Mouse (Mus musculus): ENCODE results near the gene Lalba. TPM values are rescaled to one million over a fixed set of nuclear protein-coding genes. Genes with fewer than 3 reads are reported as not detected.
"Not testable (repeated sequence)": the region's sequence is repeated elsewhere in the genome, so short reads cannot be mapped to it uniquely, and the experiment has no call there.

Gene Lalba
- polyA plus RNA-seq (2012; rRNA removed), result not detected in 2 replicates

DNA sequence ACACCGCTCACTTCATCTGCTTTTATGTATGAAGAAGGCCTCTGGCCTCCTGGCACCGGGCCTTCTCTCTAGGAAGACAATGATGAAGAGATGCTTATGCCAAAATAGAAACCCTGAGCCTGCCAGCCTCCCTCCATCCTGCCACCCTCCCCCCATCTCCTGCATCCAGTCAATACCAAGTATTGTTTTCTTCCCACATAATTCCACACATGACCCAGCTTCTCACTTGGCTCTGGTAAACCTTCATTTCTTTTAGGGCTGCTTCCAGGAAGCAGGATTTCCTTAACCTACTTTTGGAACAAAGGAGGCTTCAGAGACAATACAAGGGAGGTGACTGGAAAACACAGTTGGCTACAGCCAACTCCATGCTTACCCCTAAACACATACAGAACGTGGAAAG lies at the start of gene Lalba:
Gene Lalba (minus strand): TSS at position 21 of the 400 bp plus-strand sequence.
- TF ChIP-seq CTCF (IDR thresholded peaks at IDR 0.05; ENCODE audit: borderline replicate concordance, extremely low read depth, insufficient read depth, insufficient read length) (no peak), POLR2A (IDR thresholded peaks at IDR 0.05; ENCODE audit: borderline replicate concordance, extremely low read depth, insufficient read depth, insufficient read length, poor library complexity, severe bottlenecking) (no peak)
- no peak for DNase-seq (ENCODE audit: low read depth)

DNA sequence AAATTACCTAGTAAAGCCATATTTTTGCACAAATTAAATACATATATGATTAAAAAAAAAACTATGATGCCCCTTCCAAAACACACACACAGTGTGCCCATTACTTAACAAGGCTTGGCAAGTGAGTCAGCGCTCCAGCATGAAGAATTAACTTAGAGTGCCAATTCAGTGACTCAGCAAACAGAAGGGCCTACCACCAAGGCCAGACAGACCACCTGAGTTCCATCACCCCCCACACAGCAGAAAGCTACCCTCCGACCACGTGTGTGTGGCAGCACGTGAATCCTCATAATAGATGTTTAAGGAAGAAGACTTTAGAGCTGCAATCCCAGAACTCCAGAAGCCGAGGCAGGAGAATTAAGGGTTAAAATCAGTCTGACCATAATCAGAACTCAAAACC lies 49.8 kb upstream of the Lalba start:
- TF ChIP-seq CTCF (IDR thresholded peaks at IDR 0.05; ENCODE audit: borderline replicate concordance, extremely low read depth, insufficient read depth, insufficient read length) (no peak), POLR2A (IDR thresholded peaks at IDR 0.05; ENCODE audit: borderline replicate concordance, extremely low read depth, insufficient read depth, insufficient read length, poor library complexity, severe bottlenecking) (no peak)
- DNase-seq (ENCODE audit: low read depth), result peak; percentile 25

GRCm38 (mm10) chr15:98528066-98528563 lies 45.6 kb upstream of the Lalba start:
- DNase-seq (ENCODE audit: low read depth), result no peak
- no peak for TF ChIP-seq CTCF (IDR thresholded peaks at IDR 0.05; ENCODE audit: borderline replicate concordance, extremely low read depth, insufficient read depth, insufficient read length)
- no peak for TF ChIP-seq POLR2A (IDR thresholded peaks at IDR 0.05; ENCODE audit: borderline replicate concordance, extremely low read depth, insufficient read depth, insufficient read length, poor library complexity, severe bottlenecking)

- no peak for TF ChIP-seq CTCF (IDR thresholded peaks at IDR 0.05; ENCODE audit: borderline replicate concordance, extremely low read depth, insufficient read depth, insufficient read length)
- no peak for TF ChIP-seq POLR2A (IDR thresholded peaks at IDR 0.05; ENCODE audit: borderline replicate concordance, extremely low read depth, insufficient read depth, insufficient read length, poor library complexity, severe bottlenecking)
- DNase-seq (ENCODE audit: low read depth), result no peak
Measured at GRCm38 (mm10) chr15:98527056-98527771, 44.7 kb upstream of the Lalba start.

DNA sequence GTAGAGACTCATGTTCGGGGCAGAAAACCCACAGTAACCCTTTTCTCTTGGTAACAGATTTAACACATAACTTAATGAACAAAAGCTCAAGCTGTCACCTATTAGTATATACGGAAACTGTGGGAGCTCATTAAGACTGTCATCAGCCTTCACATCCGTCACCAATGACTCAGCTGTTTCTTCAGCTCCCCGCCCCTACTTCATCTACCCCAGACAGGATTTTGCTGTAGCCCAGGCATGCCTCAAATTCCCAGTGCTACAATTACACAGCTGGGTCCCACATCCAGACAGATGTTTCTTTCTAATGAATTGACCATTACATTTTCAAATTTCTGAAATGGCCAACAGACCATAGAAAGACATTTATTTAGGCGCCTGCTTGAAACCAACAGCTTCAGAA lies 43.5 kb upstream of the Lalba start:
- DNase-seq (ENCODE audit: low read depth), result peak; percentile 42
- no peak for TF ChIP-seq CTCF (IDR thresholded peaks at IDR 0.05; ENCODE audit: borderline replicate concordance, extremely low read depth, insufficient read depth, insufficient read length)
- TF ChIP-seq POLR2A (IDR thresholded peaks at IDR 0.05; ENCODE audit: borderline replicate concordance, extremely low read depth, insufficient read depth, insufficient read length, poor library complexity, severe bottlenecking), result no peak

DNA sequence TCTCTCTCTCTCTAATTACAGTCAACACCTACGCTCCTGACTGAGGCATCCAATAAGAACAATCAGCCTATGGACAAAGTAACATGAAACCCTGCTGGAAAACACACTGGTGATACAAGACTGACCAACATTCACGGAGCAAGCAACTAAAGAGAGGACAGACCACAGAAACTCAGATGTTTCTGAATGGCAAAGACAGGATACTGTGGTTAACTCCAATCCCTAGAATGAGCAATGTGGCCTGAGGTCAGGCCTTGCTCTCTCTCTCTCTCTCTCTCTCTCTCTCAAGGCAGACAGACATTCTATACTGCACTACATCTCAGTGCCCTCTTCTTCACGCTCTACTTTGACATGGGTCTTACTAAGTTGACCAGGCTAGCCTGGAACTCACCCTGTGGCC lies 38.7 kb upstream of the Lalba start:
- no peak for DNase-seq (ENCODE audit: low read depth)
- TF ChIP-seq CTCF (IDR thresholded peaks at IDR 0.05; ENCODE audit: borderline replicate concordance, extremely low read depth, insufficient read depth, insufficient read length), result no peak
- no peak for TF ChIP-seq POLR2A (IDR thresholded peaks at IDR 0.05; ENCODE audit: borderline replicate concordance, extremely low read depth, insufficient read depth, insufficient read length, poor library complexity, severe bottlenecking)

GRCm38 (mm10) chr15:98517380-98518355 lies 35.1 kb upstream of the Lalba start:
- TF ChIP-seq CTCF (IDR thresholded peaks at IDR 0.05; ENCODE audit: borderline replicate concordance, extremely low read depth, insufficient read depth, insufficient read length), result peak; percentile 92
- TF ChIP-seq POLR2A (IDR thresholded peaks at IDR 0.05; ENCODE audit: borderline replicate concordance, extremely low read depth, insufficient read depth, insufficient read length, poor library complexity, severe bottlenecking), result no peak
- peak; percentile 43 for DNase-seq (ENCODE audit: low read depth)

DNA sequence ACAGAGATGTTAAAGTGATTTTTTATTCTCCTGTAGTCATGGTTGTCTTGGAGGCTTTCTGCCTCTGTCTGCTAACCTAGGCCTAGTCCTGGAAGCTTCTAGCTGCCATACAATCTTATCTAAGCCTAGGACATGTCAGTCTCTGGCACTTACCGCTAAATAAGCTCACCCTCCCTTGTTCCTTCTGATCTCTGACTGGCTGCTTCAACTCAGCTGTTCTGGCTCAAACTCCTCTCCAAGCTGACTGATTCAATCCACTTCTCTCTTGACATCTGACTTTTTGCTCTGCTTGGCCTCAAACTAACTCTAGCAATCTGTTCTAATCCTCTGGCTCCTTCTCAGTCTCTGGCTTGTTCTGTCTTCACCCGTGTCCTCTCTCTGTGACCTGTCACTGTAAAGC lies 32.3 kb upstream of the Lalba start:
- not testable (repeated sequence) for DNase-seq (ENCODE audit: low read depth)

- TF ChIP-seq CTCF (IDR thresholded peaks at IDR 0.05; ENCODE audit: borderline replicate concordance, extremely low read depth, insufficient read depth, insufficient read length) (no peak), POLR2A (IDR thresholded peaks at IDR 0.05; ENCODE audit: borderline replicate concordance, extremely low read depth, insufficient read depth, insufficient read length, poor library complexity, severe bottlenecking) (no peak)
- no peak for DNase-seq (ENCODE audit: low read depth)
Measured at GRCm38 (mm10) chr15:98514146-98514545, 31.6 kb upstream of the Lalba start.

DNA sequence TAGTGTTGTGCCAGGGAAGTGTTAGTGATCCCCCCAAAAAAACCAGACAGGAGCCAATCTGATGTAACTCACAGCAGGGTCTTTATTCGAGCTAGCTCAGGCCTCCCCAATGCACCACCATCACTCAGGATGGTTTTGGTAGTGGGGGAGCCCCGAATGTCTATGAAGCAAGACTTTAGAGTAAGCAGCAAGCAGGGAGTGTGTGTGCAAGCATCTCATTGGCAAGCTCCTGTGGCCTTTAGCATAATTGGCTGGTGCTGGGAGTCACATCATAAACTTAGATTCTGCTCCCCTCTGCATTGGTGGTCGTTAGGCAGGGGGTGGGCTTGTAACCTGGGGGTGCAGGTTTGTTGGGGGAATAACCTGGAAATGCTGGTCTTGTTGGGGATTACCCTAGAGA lies 31.2 kb upstream of the Lalba start:
- DNase-seq (ENCODE audit: low read depth), result not testable (repeated sequence)

DNA sequence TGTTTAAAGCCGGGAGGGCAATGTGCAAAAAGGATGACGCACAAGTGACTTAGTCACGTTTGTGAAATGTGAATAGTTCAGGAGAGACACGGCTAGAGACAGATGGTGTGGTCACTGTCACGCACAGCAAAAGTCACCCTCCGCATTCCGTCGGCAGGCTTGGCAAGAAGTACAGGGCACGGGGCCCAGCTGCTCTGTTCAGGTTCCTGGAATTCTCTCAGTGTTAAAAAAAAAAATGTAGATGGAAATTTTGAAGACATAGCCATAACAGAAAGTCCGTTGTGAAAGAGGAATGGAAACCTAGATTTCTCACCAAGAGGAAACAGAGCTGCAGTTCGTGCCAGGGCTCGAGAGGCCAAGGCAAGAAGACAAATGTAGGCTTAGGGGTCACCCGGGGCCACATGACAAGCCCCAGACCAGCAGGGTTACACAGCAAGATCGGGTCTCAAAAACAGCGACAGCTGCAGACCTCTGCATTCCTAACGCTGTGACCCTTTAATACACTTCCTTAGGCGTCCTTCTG lies 30.3 kb upstream of the Lalba start:
- TF ChIP-seq POLR2A (IDR thresholded peaks at IDR 0.05; ENCODE audit: borderline replicate concordance, extremely low read depth, insufficient read depth, insufficient read length, poor library complexity, severe bottlenecking) (no peak), CTCF (IDR thresholded peaks at IDR 0.05; ENCODE audit: borderline replicate concordance, extremely low read depth, insufficient read depth, insufficient read length) (no peak)
- no peak for DNase-seq (ENCODE audit: low read depth)

Data from brain, embryonic 14.5 days (tissue).